Mouse (Mus musculus): ENCODE measurements at regions not wholly inside any gene's neighbourhood (a gene's known extent, or its start where the extent isn't known, plus 50 kb on each side); places are given as distances from the start of the nearest gene placed in this dataset.

DNA sequence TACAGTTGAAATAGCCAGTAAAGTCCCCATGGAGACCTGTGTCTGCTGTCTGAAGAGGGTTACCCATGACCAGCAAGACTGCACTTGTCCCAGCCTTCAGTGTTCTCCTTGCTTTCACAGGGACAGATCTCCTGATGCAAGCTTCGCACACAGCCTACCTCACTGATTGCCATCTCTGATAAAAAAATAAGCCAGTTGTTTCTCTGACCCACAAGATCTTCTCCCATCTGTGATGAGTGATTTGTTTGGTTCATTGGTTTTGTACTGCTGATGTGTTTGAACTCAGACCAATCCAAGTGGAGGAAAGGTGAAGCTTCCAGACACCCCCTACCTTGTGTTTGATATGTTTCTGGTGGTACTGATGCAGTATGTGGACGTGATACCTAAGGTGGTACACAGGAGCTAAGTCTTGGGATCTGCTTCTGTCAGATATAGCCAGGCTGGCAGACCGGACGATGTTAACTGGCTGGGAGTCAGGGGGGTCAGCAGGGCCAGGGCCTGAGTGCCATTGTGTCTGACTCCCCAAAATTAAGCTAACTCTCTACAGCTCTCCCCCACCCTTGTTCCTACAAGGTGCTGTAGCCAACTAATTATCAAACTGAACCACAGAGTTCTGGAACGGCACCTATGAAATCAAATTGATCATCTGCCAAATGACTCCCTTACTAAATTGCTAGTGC lies 139.2 kb upstream of the Cpeb2 start:
- DNase-seq, result no peak

DNA sequence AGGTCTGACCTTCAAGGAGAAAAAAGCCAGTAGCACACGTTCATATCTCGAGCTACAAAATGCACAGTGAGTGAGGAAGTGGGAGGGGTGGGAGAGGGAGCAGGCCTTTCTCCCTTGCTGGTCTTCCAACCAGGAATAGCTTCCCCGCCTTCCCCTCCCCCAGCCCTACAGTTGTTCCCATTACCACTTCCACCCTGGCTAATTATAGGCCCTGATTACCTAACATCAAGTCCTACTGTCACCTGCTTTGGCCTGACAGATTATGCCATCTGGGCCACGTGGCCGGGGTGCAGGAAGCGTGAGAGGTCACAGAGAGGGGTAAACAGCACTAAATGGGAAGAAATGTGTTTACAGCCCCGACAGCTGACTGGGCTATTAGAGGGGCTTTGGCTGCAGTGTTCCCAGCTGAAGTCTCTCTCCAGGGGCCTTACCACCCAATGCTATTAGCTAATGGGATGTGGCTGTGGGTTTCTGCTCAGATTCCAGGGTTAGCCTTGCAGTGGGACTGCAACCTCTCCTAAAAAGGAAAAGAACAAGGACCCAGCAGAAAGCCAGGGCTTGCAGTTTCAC lies 138.6 kb upstream of the Cpeb2 start:
- DNase-seq, result no peak

DNA sequence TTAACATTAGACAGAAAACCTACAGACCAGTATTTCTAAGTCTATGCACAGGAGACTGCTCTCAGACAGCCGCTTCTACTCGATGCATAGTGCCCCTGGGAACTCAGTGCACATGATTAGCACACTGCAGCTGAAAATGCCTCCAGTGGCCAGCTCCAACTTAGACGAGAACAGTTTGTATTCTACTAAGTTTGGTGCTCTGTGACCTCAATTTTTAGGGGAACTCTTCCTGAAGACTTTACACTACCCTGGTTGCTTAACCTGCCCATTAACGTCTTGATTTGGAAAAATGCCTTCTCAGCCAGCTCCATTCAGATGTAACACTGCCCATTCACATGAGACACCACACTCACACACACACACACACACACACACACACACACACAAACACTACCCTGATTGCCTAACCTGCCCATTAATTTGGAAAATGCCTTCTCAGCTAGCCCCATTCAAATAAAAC lies 130.9 kb upstream of the Cpeb2 start:
- no peak for DNase-seq

DNA sequence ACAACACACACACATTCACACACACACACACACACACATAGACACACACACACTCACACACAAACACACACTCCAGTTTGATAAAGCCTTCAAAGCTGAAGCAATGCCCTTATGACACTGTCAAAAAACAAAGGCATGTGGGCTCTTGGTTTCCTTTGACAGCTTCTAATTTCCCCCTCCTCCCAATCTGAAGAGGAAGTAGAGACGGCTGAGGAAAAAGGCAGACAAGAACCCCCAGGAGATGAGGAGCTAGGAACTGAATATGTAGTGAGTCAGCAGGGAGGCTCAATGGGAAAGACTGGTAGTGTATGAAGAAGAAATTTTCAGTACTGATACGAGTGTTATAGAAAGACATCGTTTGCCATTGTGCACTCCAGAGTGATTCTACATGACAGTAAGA lies 130.4 kb upstream of the Cpeb2 start:
- no peak for DNase-seq

DNA sequence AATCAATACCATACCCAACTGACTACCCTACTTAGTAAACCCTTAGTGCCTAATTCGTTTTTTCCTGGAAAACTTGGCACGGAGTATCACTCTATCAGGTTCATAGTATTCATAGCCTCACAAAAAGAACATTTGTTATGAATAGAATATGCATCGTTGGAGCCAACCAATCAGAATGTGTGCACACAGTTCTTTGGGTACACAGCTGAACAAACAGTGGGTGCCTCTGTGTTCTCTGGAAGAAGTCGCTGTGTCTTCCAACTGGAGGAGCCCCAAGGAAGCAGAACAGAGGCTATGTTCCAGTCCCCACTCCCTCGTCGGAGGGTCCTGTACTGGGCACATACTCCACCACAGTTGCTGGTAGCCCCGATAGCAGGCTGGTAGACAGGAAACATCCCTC lies 129.2 kb upstream of the Cpeb2 start:
- DNase-seq, result no peak

DNA sequence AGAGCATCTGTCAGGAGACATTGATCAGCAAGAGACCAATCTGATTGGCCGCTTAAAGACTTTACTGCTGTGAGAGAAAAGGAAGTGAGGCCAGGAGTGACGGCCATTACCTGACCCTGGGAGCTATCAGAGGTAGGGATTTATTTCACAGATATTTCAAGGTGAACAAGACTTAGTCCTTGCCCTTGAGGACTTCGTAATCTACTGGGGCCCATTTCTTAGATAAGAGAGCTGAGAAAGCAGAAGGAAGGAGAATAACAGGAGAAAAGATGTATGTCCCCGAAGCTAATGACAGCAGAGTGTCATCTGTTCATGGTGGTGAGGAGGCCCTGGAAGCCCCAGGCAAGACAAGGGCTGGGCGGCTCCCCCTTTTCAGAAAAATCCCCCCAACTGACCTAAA lies 127.4 kb upstream of the Cpeb2 start:
- no peak for DNase-seq

DNA sequence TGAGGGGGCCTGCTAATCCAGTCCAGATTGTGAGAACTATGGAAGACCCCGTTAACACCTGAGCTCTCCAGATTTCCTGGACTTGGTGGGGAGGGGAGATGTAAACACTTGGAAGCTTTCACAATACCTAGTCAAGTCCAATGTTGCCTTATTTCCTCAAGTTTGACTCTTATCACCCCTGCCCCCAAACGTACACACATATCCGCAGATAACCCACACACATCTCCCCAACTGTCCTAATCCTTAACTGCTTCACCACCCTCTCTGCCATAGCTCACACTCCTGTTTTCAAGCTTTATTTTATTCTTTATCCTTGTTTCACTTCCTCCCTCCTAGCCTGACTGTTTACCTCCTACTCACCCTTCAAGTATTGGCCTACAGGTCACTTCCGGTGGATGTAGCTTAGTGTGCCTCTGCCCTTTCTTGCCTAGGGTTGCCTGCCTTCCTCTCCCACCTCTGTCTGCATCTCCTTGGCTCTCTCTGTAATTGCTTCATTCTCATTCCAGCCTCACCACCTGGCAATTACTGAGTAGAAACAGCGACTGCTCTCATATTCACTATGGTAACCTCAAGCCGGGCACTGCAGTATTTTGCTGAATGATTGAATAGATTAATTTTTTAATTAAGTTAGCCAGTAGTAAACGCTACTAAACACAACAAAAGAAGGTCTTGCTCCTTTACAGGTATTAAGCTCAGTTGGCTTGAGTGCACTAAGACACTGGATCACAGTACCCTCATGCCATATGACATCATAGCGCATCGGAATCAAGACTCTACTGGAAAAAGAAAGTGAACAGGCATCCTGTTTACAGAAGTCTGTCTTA lies 125.3 kb upstream of the Cpeb2 start:
- DNase-seq, result no peak

DNA sequence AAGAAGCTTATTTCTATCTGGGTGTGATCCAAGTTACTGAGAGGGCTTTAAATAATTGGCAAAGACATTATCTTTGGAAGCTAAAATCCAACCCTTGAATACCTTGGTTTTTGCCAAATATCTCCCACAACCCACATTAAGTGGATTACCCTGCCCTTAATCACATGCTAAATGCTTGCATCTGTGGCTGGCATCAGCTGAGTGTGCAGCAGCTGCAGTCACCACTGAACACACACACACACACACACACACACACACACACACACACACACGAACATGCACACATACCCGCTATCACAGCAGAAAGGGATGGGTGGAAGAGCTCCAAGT lies 124.7 kb upstream of the Cpeb2 start:
- DNase-seq, result no peak

DNA sequence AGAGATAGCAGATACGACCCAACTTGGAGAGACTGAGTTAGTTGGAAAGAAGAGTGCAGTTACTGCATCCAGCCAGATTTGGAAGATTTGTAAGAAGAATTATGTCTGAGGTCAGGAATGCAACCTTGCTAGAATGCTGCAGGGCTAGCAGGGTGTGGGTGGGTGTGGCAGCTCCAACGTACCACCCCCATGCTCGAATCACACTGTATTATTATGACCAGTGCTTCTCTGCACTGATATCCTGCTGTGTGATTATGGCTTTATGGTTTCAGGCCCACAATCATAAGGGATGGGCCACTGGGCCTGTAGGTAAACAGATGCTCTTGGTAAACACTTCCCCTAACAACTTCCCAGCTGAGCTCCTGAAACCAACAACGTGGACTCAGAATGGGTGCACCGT lies 122.8 kb upstream of the Cpeb2 start:
- DNase-seq, result no peak

DNA sequence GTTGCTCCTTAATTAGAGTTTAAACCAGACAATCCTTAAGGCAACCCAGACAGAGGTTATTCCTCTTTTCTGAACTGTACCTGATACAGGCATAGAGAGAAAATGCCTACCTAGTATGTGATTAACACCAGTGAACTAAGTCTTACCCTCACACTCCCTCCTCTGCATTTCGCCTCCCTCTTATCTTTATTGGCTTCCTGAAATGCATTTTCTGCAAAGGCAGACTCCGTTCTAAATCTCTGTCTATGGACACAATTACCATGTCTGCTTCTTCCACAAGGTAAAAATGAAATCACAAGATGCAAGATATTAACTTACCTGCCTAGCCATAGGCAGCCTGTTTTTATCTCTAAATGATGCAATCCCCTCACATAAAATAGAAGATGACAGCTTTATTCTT lies 121.2 kb upstream of the Cpeb2 start:
- no peak for DNase-seq

DNA sequence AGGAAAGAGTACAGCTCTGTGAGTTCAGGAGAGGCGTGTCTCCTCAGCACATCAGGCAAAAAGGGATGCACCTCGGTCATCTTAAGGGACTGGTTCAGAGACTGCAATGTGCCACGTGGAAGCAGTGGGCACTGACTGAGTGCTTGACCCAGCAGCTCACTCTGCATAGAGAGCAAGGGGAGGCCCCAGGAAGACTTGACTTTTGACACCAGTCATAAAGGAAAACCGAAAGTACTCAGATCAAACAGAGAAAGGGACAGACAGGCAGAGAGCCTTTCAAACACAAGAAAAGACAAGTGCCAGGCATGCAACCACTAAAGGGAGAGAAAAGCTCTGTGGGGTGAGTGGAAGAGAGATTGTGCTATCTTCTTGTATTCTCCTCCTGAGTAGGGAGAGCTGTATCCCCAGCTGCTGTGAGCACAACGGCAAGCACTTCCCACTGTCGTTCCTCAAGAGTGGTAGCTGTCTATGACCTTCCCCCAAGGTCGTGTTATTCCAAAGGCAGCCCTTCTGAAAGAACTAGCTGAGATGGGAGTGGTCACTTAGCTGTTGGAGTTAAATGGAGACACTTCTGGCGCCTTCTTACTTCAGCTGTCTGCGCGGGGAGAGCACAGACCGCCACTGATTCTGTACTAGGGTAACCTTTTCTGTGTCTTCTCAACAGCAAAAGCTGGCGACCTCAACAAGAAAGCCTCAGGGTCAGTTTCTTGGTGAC lies 119.4 kb upstream of the Cpeb2 start:
- DNase-seq, result peak; percentile 3

DNA sequence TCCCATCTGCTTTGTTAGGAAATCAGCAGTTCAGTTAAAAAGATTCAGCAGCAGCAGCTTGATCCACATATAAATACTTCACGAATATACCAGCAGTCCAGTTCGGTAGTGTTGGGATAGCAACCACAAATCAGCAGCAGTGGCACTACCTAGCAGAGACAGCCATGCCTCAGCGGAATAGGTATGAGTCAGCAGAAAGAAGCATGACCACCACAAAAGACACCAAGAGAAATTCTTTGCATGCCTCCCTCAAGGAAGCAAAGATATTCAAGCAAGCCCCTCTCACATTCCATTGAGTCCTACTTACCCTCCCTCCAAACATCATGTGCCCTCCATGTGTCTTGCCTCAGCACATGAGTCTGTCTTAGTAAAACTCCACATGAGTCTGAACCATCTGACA lies 117.5 kb upstream of the Cpeb2 start:
- DNase-seq, result no peak

DNA sequence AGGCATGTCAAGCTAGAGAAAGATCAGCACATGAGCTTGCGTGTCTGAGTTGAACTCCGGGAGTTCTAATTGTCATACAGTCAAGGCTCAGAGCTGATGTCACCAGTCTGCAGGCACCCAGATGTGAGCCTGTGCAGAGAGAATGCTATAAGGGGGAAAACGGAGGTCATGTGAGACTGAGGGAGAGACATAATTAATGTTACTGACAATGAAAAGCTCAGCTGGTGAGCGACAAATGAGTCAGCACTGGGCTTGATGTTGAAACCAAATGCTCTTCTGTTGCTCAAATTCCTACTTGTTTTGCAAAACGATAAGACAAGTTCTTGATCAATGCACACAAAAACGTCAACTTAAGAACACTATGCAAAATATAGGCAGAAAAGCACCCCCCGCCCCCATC lies 116.1 kb upstream of the Cpeb2 start:
- DNase-seq, result no peak

DNA sequence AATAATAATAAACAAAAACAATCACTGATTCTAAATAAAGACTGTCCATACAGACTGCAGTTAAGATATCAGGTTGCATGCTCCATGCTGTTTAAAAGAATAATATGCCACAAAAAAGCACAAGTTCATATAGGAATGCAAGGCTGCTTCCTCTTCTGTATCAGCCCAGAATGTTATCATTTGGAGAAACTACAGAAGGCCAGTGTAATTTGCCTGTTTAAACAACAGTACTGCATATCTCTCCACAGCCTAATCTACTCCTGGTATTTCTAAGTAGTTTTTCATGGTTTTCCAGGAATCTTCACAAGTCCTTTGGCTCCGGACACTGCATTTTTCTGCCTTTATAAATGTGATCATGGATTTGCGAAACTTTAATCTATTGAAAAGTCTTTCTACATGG lies 111.9 kb upstream of the Cpeb2 start:
- DNase-seq, result no peak

DNA sequence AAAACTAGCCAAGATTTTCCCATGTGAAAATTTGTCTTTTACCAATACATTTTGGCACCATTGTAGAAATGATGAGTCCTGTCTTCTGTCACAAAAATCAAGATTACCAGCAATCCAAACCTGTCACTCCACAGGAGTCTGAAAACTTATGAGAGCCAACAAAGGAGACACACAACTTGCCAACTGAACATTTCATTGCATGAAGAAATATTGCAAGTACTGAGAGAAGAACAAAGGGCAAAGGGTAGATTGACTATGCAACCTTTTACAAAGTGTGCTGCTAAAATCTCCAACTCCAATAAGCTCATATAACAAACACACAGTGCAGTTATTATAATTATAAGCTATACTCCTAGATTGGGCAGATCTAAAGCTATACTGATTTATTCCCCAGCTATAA lies 108.7 kb upstream of the Cpeb2 start:
- no peak for DNase-seq

DNA sequence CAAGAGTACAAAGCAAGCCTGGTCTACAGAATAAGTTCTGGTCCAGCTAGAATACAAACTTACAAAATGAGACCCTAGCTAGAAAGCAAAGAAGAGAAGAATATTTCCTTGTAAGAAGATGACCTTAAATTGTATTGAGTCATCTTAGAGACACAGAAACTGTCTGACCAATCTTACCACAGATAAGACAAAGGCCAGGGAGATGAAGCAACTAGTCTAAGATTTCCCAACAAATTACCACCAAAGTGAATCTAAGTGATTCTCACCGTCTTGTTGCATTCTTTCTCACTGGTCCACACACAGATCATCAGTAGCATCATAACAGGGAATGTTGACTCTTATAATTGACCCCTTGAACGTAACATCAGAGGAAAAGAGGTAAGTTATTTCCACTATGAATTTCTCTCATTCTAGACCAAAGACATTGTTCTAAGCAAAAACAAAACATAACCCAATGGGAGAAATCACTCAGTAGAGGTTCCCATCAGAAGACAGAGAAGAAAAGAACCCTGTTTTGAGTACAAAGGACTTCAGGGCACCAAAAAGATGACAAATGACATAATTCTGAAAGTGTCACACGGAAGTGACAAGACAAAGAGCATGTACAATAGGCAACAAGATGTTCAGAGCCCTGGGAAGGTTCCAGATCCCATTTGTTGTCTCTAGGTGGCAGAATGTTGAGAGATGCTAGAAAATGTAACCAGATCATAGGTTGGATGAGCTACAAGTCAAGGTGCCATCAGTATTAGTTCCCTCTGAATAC lies 107.0 kb upstream of the Cpeb2 start:
- DNase-seq, result no peak

DNA sequence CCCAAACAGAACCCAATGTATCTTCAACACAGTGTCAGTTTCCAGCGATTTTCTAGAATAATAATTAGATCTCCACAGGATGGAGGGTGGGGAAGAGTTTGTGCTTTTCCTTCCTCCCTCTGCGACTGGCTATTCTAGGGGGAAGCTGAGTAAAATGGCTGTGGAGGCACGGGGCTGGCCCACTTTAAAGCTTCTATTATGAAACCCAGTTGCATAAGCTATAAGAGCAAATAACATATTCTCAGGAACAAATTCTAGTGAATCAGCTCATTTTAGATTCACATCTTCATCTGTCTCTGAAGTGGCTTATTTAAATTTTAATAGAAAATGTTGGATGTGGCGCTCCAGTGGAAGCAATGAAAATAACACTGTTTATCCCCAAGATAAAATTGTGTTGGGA lies 102.6 kb upstream of the Cpeb2 start:
- no peak for DNase-seq

DNA sequence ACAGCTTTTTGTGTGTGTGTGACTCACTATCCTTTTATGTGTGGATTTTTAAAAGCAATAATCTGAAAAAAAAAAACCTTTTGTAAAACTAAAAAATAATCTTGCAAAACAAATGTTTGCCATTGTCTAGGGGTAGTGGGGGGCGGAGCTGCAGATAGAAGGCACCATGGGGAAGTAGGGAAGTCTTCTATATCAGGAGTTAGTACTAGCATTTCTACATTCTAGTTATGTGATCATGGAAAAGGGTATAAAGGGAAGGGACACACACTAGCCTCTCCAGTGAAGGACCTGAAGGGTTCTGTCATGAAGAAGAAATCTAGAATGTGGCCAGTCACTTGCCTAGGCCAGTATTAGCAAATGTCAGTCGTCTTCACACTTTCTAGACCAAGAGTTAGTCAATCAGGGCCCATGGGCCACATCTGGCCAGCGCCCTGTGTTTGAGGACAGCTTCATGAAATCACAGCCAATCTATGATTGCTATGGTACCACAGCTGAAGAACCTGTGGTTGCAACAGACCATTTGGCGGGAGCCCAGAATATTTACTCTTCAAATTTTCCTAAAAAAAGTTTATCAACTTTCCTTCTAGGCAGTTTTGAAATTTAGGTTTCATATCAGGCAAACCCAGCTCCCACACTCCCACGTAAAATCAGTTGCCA lies 101.9 kb upstream of the Cpeb2 start:
- DNase-seq, result no peak

DNA sequence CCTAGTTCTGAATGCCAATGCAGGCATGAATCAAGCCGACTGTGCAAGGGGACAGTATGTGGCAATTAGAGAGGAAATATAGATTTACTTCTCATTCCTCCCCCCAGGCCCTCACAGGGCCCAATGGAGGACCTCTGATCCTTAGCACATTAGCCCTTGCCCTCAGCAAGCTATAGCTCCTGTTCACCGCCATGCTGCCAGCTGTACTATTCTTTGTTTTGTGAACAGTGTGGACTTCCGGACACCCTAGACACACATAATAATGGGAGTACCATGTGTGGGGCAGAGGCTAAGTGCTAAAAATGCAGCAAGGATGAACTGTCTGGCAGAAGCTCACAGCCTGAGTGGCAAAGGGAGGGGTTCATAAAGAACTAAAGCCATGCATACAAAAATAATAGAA lies 99.3 kb upstream of the Cpeb2 start:
- DNase-seq, result no peak

DNA sequence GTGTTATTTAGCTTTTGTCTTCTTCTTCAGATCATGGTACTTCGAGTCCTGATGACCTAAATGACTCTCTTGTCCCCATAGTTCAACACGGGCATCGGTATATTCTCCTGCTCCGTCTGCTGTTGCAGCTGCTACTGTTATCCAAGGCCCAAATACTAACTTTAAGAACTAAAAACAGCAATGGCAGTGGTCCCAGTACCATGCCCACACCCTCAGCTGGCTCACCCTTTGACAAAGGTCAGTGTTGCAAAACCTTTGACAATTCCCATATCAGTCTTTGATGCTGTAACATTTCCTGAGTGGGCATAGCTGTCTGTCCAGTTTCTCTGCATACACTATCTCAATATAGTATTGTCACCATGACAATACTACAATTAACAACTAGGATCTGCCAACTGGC lies 96.8 kb upstream of the Cpeb2 start:
- DNase-seq, result no peak

DNA sequence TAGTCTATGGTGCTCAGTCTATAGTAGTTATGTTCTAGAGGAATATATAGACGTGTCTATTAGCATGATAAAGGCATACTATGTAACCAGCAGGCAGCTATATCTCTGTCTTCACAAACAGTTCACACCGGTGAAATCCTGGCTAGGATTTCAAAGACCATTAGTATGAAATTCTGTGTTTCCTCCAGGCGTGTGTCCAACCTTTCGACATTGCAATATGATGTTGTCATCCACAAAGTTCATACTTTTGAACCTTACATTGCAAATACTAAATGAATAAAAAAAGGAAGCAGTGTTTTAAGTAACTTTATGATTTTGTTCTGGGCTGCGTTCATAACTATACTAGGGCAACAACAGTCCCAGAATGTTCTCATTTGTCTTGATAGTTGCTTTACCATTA lies 95.2 kb upstream of the Cpeb2 start:
- DNase-seq, result no peak

DNA sequence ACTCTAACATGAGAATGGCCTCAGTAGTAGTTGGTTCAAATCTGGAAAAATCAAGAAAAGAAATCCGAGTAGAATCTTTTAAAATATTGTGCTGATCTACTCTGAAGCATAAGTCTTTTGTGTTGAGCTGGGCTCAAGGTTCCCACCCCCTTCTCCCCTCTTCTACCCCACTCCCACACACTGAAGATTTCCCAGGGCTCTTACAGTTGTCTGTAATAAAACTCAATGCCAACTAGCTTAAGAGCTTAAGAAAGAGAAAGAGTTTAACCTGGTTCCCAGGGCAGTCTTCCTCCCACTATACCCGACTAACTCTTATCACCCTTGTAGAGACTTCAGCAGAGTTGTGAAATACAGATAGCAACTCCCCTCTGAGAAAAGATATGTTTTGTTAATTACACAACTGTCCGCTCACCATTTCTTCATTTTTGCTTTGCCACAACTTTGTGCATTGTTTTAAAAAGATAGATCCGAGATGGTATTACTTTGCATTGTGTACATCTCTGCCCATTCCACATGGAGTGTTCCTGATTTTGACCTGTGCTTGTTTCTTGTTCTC lies 94.0 kb upstream of the Cpeb2 start:
- no peak for DNase-seq
